Mouse (Mus musculus) embryonic fibroblast, embryonic 13.5 days (primary cell): ENCODE measurements around the gene Tef.

Experiments used
- CTCF ChIP-seq: IDR thresholded peaks from 2 replicates; pipeline ENCODE4 v1.5.1; 2011; ENCODE audit warnings: mild to moderate bottlenecking, control low read depth, low read length, moderate library complexity, borderline replicate concordance; ENCODE audit not compliant: insufficient read depth
- POLR2A ChIP-seq: IDR thresholded peaks from 2 replicates; pipeline ENCODE4 v1.6.1; 2011; ENCODE audit warnings: low read depth, mild to moderate bottlenecking, control low read depth, low read length, moderate library complexity

GRCm38 (mm10) chr15:81814716-81815370 lies 12.6 kb downstream of the Tef start:
- TF ChIP-seq CTCF (no peak), POLR2A (no peak)
